Mouse (Mus musculus) MEL (cell line): ENCODE results near the gene Nt5e. TPM values are rescaled to one million over a fixed set of nuclear protein-coding genes. Genes with fewer than 3 reads are reported as not detected.

Experiments used
- DNase-seq: peaks from one replicate; pipeline ENCODE4 v3.0.0; 2011; ENCODE audit warnings: low read depth, low spot score
- H3K27ac ChIP-seq: 2 replicates; pipeline ENCODE4 v1.5.1; 2012; ENCODE audit warnings: low read depth, mild to moderate bottlenecking, control low read depth, low read length, moderate library complexity; ENCODE audit not compliant: control insufficient read depth
- H3K27me3 ChIP-seq, 2 experiments: fragments of 150-350 bp in 1 of 2; sonication (generic) in 1 of 2; 2 replicates each; pipeline ENCODE4 v1.6.1; 2012; ENCODE audit warnings: low read length in 2 of 2, mild to moderate bottlenecking in 2 of 2, improper control_type of control experiment in 1 of 2, moderate library complexity in 1 of 2; ENCODE audit not compliant: insufficient read depth in 2 of 2, control insufficient read depth in 1 of 2
- H3K36me3 ChIP-seq, 2 experiments: 2 replicates each; pipeline ENCODE4 v1.6.1; 2012 to 2014; ENCODE audit warnings: low read length in 2 of 2, improper control_type of control experiment in 1 of 2, inconsistent platforms in 1 of 2, mild to moderate bottlenecking in 1 of 2; ENCODE audit not compliant: insufficient read depth in 2 of 2, control insufficient read depth in 1 of 2
- H3K4me1 ChIP-seq, 2 experiments: fragments of 150-350 bp in 1 of 2; sonication (generic) in 1 of 2; 2 replicates each; pipeline ENCODE4 v1.6.1; 2012; ENCODE audit warnings: low read length in 2 of 2, improper control_type of control experiment in 1 of 2, mild to moderate bottlenecking in 1 of 2; ENCODE audit not compliant: insufficient read depth in 2 of 2, control insufficient read depth in 1 of 2
- H3K4me3 ChIP-seq, 2 experiments: fragments of 150-350 bp in 1 of 2; sonication (generic) in 1 of 2; 2 replicates each; pipeline ENCODE4 v1.5.1; 2012; ENCODE audit warnings: low read depth in 2 of 2, low read length in 2 of 2, mild to moderate bottlenecking in 2 of 2, moderate library complexity in 2 of 2, control low read depth in 1 of 2, improper control_type of control experiment in 1 of 2; ENCODE audit not compliant: control insufficient read depth in 1 of 2, insufficient read depth in 1 of 2
- H3K79me2 ChIP-seq: 2 replicates; pipeline ENCODE4 v1.6.1; 2012; ENCODE audit warnings: mild to moderate bottlenecking, low read length, moderate library complexity; ENCODE audit not compliant: control insufficient read depth, poor library complexity, insufficient read depth
- H3K9ac ChIP-seq: 2 replicates; pipeline ENCODE4 v1.6.1; 2012; ENCODE audit warnings: low read depth, mild to moderate bottlenecking, control low read depth, low read length, moderate library complexity; ENCODE audit not compliant: control insufficient read depth, poor library complexity, severe bottlenecking
- H3K9me3 ChIP-seq: fragments of 150-350 bp; sonication (generic); replicated peaks from 2 replicates; pipeline ENCODE4 v1.6.1; 2012; ENCODE audit warnings: mild to moderate bottlenecking, low read length, improper control_type of control experiment, moderate library complexity; ENCODE audit not compliant: insufficient read depth
- BHLHE40 ChIP-seq: IDR thresholded peaks from 2 replicates; pipeline ENCODE4 v1.6.1; 2012; ENCODE audit warnings: low read depth, mild to moderate bottlenecking, inconsistent platforms, low read length, improper control_type of control experiment, borderline replicate concordance
- CHD1 ChIP-seq: IDR thresholded peaks from 2 replicates; pipeline ENCODE4 v1.6.1; 2012; ENCODE audit warnings: low read depth, mild to moderate bottlenecking, inconsistent platforms, low read length, improper control_type of control experiment
- CHD2 ChIP-seq: IDR thresholded peaks from 2 replicates; pipeline ENCODE4 v1.6.1; 2011; ENCODE audit warnings: low read length, improper control_type of control experiment
- CTCF ChIP-seq, 3 experiments: IDR thresholded peaks in 2 of 3; conservative IDR thresholded peaks in 1 of 3; 2 replicates each; pipeline ENCODE4 v1.5.1; 2011 to 2012; ENCODE audit warnings: low read length in 3 of 3, low read depth in 2 of 3, mild to moderate bottlenecking in 2 of 3, improper control_type of control experiment in 1 of 3, inconsistent platforms in 1 of 3, mixed read lengths in 1 of 3, moderate library complexity in 1 of 3; ENCODE audit not compliant: control insufficient read depth in 1 of 3, insufficient read depth in 1 of 3, poor library complexity in 1 of 3, severe bottlenecking in 1 of 3
- E2F4 ChIP-seq: IDR thresholded peaks from 2 replicates; pipeline ENCODE4 v1.6.1; 2011; ENCODE audit warnings: low read depth, low read length, improper control_type of control experiment, borderline replicate concordance
- ELF1 ChIP-seq: IDR thresholded peaks from 2 replicates; pipeline ENCODE4 v1.6.1; 2014; ENCODE audit warnings: low read depth, mild to moderate bottlenecking, inconsistent platforms, low read length, improper control_type of control experiment, moderate library complexity
- EP300 ChIP-seq, 2 experiments: IDR thresholded peaks; 2 replicates each; pipeline ENCODE4 v1.6.1; 2011; ENCODE audit warnings: improper control_type of control experiment in 2 of 2, low read length in 2 of 2, low read depth in 1 of 2, mild to moderate bottlenecking in 1 of 2
- ETS1 ChIP-seq: IDR thresholded peaks from 2 replicates; pipeline ENCODE4 v1.6.1; 2012; ENCODE audit warnings: low read depth, mild to moderate bottlenecking, inconsistent platforms, low read length, improper control_type of control experiment, moderate library complexity
- GABPA ChIP-seq: IDR thresholded peaks from 2 replicates; pipeline ENCODE4 v1.6.1; 2012; ENCODE audit warnings: low read depth, mild to moderate bottlenecking, inconsistent platforms, low read length, improper control_type of control experiment, moderate library complexity
- GATA1 ChIP-seq: IDR thresholded peaks from 2 replicates; pipeline ENCODE4 v1.6.1; 2011; ENCODE audit warnings: low read depth, low read length, improper control_type of control experiment
- HCFC1 ChIP-seq: IDR thresholded peaks from 2 replicates; pipeline ENCODE4 v1.6.1; 2012; ENCODE audit warnings: low read depth, mild to moderate bottlenecking, inconsistent platforms, low read length, improper control_type of control experiment, moderate library complexity
- JUND ChIP-seq: IDR thresholded peaks from 2 replicates; pipeline ENCODE4 v1.6.1; 2011; ENCODE audit warnings: low read depth, mild to moderate bottlenecking, improper control_type of control experiment, low read length
- KAT2A ChIP-seq: conservative IDR thresholded peaks from 2 replicates; pipeline ENCODE4 v1.6.1; 2012; ENCODE audit warnings: low read depth, low read length, improper control_type of control experiment, inconsistent platforms
- MAFK ChIP-seq: IDR thresholded peaks from 2 replicates; pipeline ENCODE4 v1.6.1; 2011; ENCODE audit warnings: low read depth, mild to moderate bottlenecking, low read length, improper control_type of control experiment, borderline replicate concordance
- MAX ChIP-seq: IDR thresholded peaks from 2 replicates; pipeline ENCODE4 v1.6.1; 2011; ENCODE audit warnings: low read length, improper control_type of control experiment
- MAZ ChIP-seq: IDR thresholded peaks from 2 replicates; pipeline ENCODE4 v1.6.1; 2012; ENCODE audit warnings: low read depth, mild to moderate bottlenecking, inconsistent platforms, low read length, improper control_type of control experiment
- MEF2A ChIP-seq: IDR thresholded peaks from 2 replicates; pipeline ENCODE4 v1.6.1; 2014; ENCODE audit warnings: low read depth, mild to moderate bottlenecking, inconsistent platforms, low read length, improper control_type of control experiment; ENCODE audit not compliant: poor library complexity, insufficient replicate concordance, severe bottlenecking; ENCODE audit errors: extremely low read depth
- MXI1 ChIP-seq: IDR thresholded peaks from 2 replicates; pipeline ENCODE4 v1.6.1; 2011; ENCODE audit warnings: mild to moderate bottlenecking, low read depth, low read length, improper control_type of control experiment
- MYB ChIP-seq: IDR thresholded peaks from 2 replicates; pipeline ENCODE4 v1.6.1; 2011; ENCODE audit warnings: mild to moderate bottlenecking, low read depth, low read length, improper control_type of control experiment
- MYC ChIP-seq: IDR thresholded peaks from 2 replicates; pipeline ENCODE4 v1.6.1; 2011; ENCODE audit warnings: low read depth, mild to moderate bottlenecking, low read length, improper control_type of control experiment, moderate library complexity
- NELFE ChIP-seq: IDR thresholded peaks from 2 replicates; pipeline ENCODE4 v1.6.1; 2011; ENCODE audit warnings: low read depth, low read length, improper control_type of control experiment
- NRF1 ChIP-seq: IDR thresholded peaks from 2 replicates; pipeline ENCODE4 v1.6.1; 2014; ENCODE audit warnings: low read depth, mild to moderate bottlenecking, inconsistent platforms, low read length, improper control_type of control experiment, moderate library complexity; ENCODE audit not compliant: poor library complexity, insufficient read depth, severe bottlenecking
- POLR2A ChIP-seq, 2 experiments: IDR thresholded peaks; 2 replicates each; pipeline ENCODE4 v1.6.1; 2011 to 2012; ENCODE audit warnings: low read length in 2 of 2, mild to moderate bottlenecking in 2 of 2, control low read depth in 1 of 2, improper control_type of control experiment in 1 of 2, low read depth in 1 of 2, moderate library complexity in 1 of 2; ENCODE audit not compliant: control insufficient read depth in 1 of 2, insufficient read depth in 1 of 2, poor library complexity in 1 of 2
- POLR2AphosphoS2 ChIP-seq: IDR thresholded peaks from 2 replicates; pipeline ENCODE4 v1.6.1; 2011; ENCODE audit warnings: low read length, improper control_type of control experiment
- POLR2AphosphoS5 ChIP-seq: IDR thresholded peaks from 2 replicates; pipeline ENCODE4 v1.6.1; 2012; ENCODE audit warnings: low read depth, borderline replicate concordance, mild to moderate bottlenecking, inconsistent platforms, low read length, moderate library complexity, mixed read lengths
- RAD21 ChIP-seq: IDR thresholded peaks from 2 replicates; pipeline ENCODE4 v1.6.1; 2011; ENCODE audit warnings: mild to moderate bottlenecking, low read depth, low read length, improper control_type of control experiment
- RCOR1 ChIP-seq: IDR thresholded peaks from 2 replicates; pipeline ENCODE4 v1.6.1; 2012; ENCODE audit warnings: low read depth, mild to moderate bottlenecking, inconsistent platforms, low read length, improper control_type of control experiment
- SIN3A ChIP-seq: IDR thresholded peaks from 2 replicates; pipeline ENCODE4 v1.6.1; 2012; ENCODE audit warnings: low read length, improper control_type of control experiment, inconsistent platforms
- TAL1 ChIP-seq: IDR thresholded peaks from 2 replicates; pipeline ENCODE4 v1.6.1; 2012; ENCODE audit warnings: mild to moderate bottlenecking, inconsistent platforms, low read length, moderate library complexity, mixed read lengths
- TBP ChIP-seq: IDR thresholded peaks from 2 replicates; pipeline ENCODE4 v1.8.0; 2011; ENCODE audit warnings: low read depth, low read length, improper control_type of control experiment
- TCF12 ChIP-seq: IDR thresholded peaks from 2 replicates; pipeline ENCODE4 v1.6.1; 2014; ENCODE audit warnings: low read depth, mild to moderate bottlenecking, inconsistent platforms, low read length, improper control_type of control experiment, moderate library complexity
- UBTF ChIP-seq: IDR thresholded peaks from 2 replicates; pipeline ENCODE4 v1.6.1; 2012; ENCODE audit warnings: low read depth, mild to moderate bottlenecking, inconsistent platforms, low read length, improper control_type of control experiment, moderate library complexity, borderline replicate concordance; ENCODE audit not compliant: insufficient read depth
- USF1 ChIP-seq: IDR thresholded peaks from 2 replicates; pipeline ENCODE4 v1.6.1; 2014; ENCODE audit warnings: low read depth, mild to moderate bottlenecking, inconsistent platforms, low read length, improper control_type of control experiment, moderate library complexity
- USF2 ChIP-seq, 2 experiments: IDR thresholded peaks; 2 replicates each; pipeline ENCODE4 v1.6.1; 2011 to 2012; ENCODE audit warnings: improper control_type of control experiment in 2 of 2, low read length in 2 of 2, borderline replicate concordance in 1 of 2, inconsistent platforms in 1 of 2, low read depth in 1 of 2, mild to moderate bottlenecking in 1 of 2; ENCODE audit not compliant: insufficient read depth in 1 of 2
- ZC3H11A ChIP-seq: IDR thresholded peaks from 2 replicates; pipeline ENCODE4 v1.6.1; 2012; ENCODE audit warnings: low read depth, mild to moderate bottlenecking, inconsistent platforms, low read length, improper control_type of control experiment
- ZKSCAN1 ChIP-seq: IDR thresholded peaks from 2 replicates; pipeline ENCODE4 v1.6.1; 2012; ENCODE audit warnings: low read depth, mild to moderate bottlenecking, inconsistent platforms, low read length, improper control_type of control experiment, moderate library complexity
- ZMIZ1 ChIP-seq: IDR thresholded peaks from 2 replicates; pipeline ENCODE4 v1.6.1; 2012; ENCODE audit warnings: low read depth, mild to moderate bottlenecking, inconsistent platforms, low read length, improper control_type of control experiment, moderate library complexity
- ZNF384 ChIP-seq: IDR thresholded peaks from 2 replicates; pipeline ENCODE4 v1.6.1; 2012; ENCODE audit warnings: low read depth, mild to moderate bottlenecking, inconsistent platforms, low read length, improper control_type of control experiment
- polyA plus RNA-seq, 2 experiments: library from polyadenylated mRNA; stranded (reverse) in 1 of 2; unstranded in 1 of 2; fragments of >175 nt in 1 of 2; fragments of >200 nt in 1 of 2; gene quantifications; 2 replicates each; pipeline versions ENCODE4 v1.2.1 to v1.2.4; 2012; ENCODE audit warnings: low replicate concordance in 2 of 2, low read depth in 1 of 2; ENCODE audit not compliant: insufficient read length in 2 of 2, insufficient read depth in 1 of 2, missing spikeins in 1 of 2
- total RNA-seq: library from RNA; depleted of rRNA; stranded (reverse); fragments of 300-350 nt; gene quantifications from 2 replicates; pipeline ENCODE4 v1.2.3, GENCODE M21; 2012

Gene Nt5e
- total and polyA plus RNA-seq, 3 experiments = 0.12 to 0.19 TPM; not detected in 1

DNA sequence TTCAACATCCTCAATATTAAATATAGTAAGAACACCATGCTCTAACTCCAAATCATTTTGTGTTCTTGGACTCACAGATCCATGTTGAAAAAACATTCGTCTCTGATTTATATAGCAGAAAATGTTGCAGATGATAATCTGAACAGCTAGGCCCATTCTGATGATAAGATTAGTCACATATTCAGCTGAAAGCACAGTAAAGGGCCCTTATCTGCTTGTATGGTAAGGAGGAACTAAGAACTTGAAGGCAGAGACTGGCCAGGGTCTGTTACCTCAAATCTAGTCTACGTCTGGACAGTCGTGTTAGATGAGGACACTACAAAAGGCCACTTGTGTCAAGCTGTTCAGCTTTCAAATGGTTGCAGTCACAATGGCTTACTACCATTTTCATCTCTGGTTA lies 52.1 kb downstream of the Nt5e start:
- no peaks in the 10 kb centered on the region for H3K27me3 ChIP-seq
- peaks cover 4 to 24% of the 10 kb centered on the region in 2 experiments for H3K36me3 ChIP-seq
- DNase-seq = peak; percentile 42
- no peak for TF ChIP-seq MAX
- no peak for TF ChIP-seq MEF2A
- no peak for TF ChIP-seq USF1
- TF ChIP-seq KAT2A = no peak
- peak; percentile 59; the same call in 1 of the 2 replicates for TF ChIP-seq TCF12
- TF ChIP-seq RCOR1 = peak; percentile 89
- no peak for TF ChIP-seq TAL1
- no peak for TF ChIP-seq JUND
- no peak for TF ChIP-seq ZMIZ1
- TF ChIP-seq EP300 (IDR thresholded peaks at IDR 0.05; ENCODE audit: low read depth in 1 of 2, low read length in 2 of 2) = peak; percentile 73 to 82
- TF ChIP-seq POLR2A (IDR thresholded peaks at IDR 0.05; ENCODE audit: control insufficient read depth in 1 of 2, insufficient read depth in 1 of 2, low read depth in 1 of 2, low read length in 2 of 2, poor library complexity in 1 of 2) = no peak
- no peak for TF ChIP-seq MAFK
- TF ChIP-seq MYC = no peak
- TF ChIP-seq POLR2AphosphoS2 = no peak
- TF ChIP-seq TBP = no peak
- TF ChIP-seq CHD1 = no peak
- TF ChIP-seq SIN3A = no peak
- TF ChIP-seq E2F4 = no peak
- no peak for TF ChIP-seq CTCF (IDR thresholded peaks at IDR 0.05 in 2 of 3, conservative IDR thresholded peaks at IDR 0.05 in 1 of 3; ENCODE audit: control insufficient read depth in 1 of 3, insufficient read depth in 1 of 3, low read depth in 2 of 3, low read length in 3 of 3, poor library complexity in 1 of 3, severe bottlenecking in 1 of 3)
- TF ChIP-seq ZKSCAN1 = no peak
- no peak for TF ChIP-seq ZNF384
- TF ChIP-seq MXI1 = no peak
- no peak for TF ChIP-seq CHD2
- no peak for TF ChIP-seq BHLHE40
- no peak for TF ChIP-seq ZC3H11A
- TF ChIP-seq MAZ = no peak
- peak; percentile 89 for TF ChIP-seq GATA1
- no peak for TF ChIP-seq POLR2AphosphoS5
- TF ChIP-seq USF2 (IDR thresholded peaks at IDR 0.05; ENCODE audit: borderline replicate concordance in 1 of 2, insufficient read depth in 1 of 2, low read depth in 1 of 2, low read length in 2 of 2) = no peak
- no peak for TF ChIP-seq HCFC1
- TF ChIP-seq GABPA = no peak
- no peak for TF ChIP-seq RAD21
- no peak for TF ChIP-seq NRF1
- TF ChIP-seq UBTF = no peak
- 0 out of 2 replicates have a peak, but pooled peaks have one; percentile 53 for TF ChIP-seq MYB
- no peak for TF ChIP-seq NELFE
- peak; percentile 73 for TF ChIP-seq ETS1
- TF ChIP-seq ELF1 = no peak
- no peaks in the 10 kb centered on the region for H3K79me2 ChIP-seq
- H3K4me1 ChIP-seq = peaks cover 16 to 22% of the 10 kb centered on the region in 2 experiments
- H3K9ac ChIP-seq = no peak overlapping the region
- H3K27ac ChIP-seq = peak overlapping the region; percentile 22; the same call in 1 of the 2 replicates
- no peak overlapping the region; a peak in 1 of 4 replicates for H3K4me3 ChIP-seq
- no peaks in the 10 kb centered on the region for H3K9me3 ChIP-seq
